Mouse (Mus musculus) midbrain, embryonic 10.5 days (tissue): ENCODE results near the gene Sept12. TPM values are rescaled to one million over a fixed set of nuclear protein-coding genes. Genes with fewer than 3 reads are reported as not detected.

Experiments
- DNase-seq: peaks from one replicate; pipeline ENCODE4 v3.0.0-alpha.2; 2017; ENCODE audit warnings: low spot score
- H3K27ac ChIP-seq: fragments of 300-500 bp; sonication (generic); replicated peaks from 2 replicates; pipeline ENCODE4 v1.5.1; 2016; ENCODE audit warnings: mild to moderate bottlenecking
- H3K27me3 ChIP-seq: fragments of 300-500 bp; sonication (generic); 2 replicates; pipeline ENCODE4 v1.6.1; 2016; ENCODE audit warnings: low read depth, mild to moderate bottlenecking; ENCODE audit not compliant: poor library complexity, severe bottlenecking
- H3K36me3 ChIP-seq: fragments of 300-500 bp; sonication (generic); 2 replicates; pipeline ENCODE4 v1.6.1; 2016; ENCODE audit warnings: mild to moderate bottlenecking, moderate library complexity
- H3K4me1 ChIP-seq: fragments of 300-500 bp; sonication (generic); 2 replicates; pipeline ENCODE4 v1.6.1; 2016
- H3K4me3 ChIP-seq: fragments of 300-500 bp; sonication (generic); 2 replicates; pipeline ENCODE4 v1.5.1; 2016; ENCODE audit warnings: mild to moderate bottlenecking, moderate library complexity
- H3K9me3 ChIP-seq: fragments of 300-500 bp; sonication (generic); replicated peaks from 2 replicates; pipeline ENCODE4 v1.6.1; 2016; ENCODE audit warnings: mild to moderate bottlenecking
- WGBS: fragments of 180-500 bp; shearing (Covaris S2); methylation state at CpG from one replicate; pipeline ENCODE4 v1.1.7; 2016; 5-methylcytosine and 5-hydroxymethylcytosine counted together
- polyA plus RNA-seq: library from polyadenylated mRNA; unstranded; fragments of >200 nt; fragmentation: Nextera tagmentation; extraction: Ambion mirVana; gene quantifications from 2 replicates; pipeline ENCODE4 v1.2.1, GENCODE M21; 2016

The Sept12 gene
- polyA plus RNA-seq, 1 experiment from 2014 or later = not detected

GRCm38 (mm10) chr16:5007492-5007891 lies 9.8 kb upstream of the Sept12 start:
- DNase-seq = no peak
- peaks cover 25% of the 10 kb centered on the region for H3K4me1 ChIP-seq
- peak overlapping the region; percentile 33 for H3K27ac ChIP-seq
- no peak overlapping the region for H3K4me3 ChIP-seq
- WGBS = 48% methylated on average over 6 of the region's 6 CpGs
- peaks cover 19% of the 10 kb centered on the region; the same call in 1 of the 2 replicates for H3K36me3 ChIP-seq
- no peaks in the 10 kb centered on the region for H3K27me3 ChIP-seq
- no peaks in the 10 kb centered on the region for H3K9me3 ChIP-seq

GRCm38 (mm10) chr16:5007067-5007466 lies 9.4 kb upstream of the Sept12 start, which contains the start of gene Smim22:
Gene Smim22, plus strand, starts transcription at chr16:5007288.
- no peak for DNase-seq
- 51% methylated on average over 5 of the region's 5 CpGs for WGBS
- Histone ChIP-seq H3K9me3 (no peaks in the 10 kb centered on the region), H3K36me3 (peaks cover 19% of the 10 kb centered on the region; the same call in 1 of the 2 replicates), H3K4me3 (no peak within 1 kb of the TSS), H3K27me3 (no peaks in the 10 kb centered on the region), H3K4me1 (peaks cover 21% of the 10 kb centered on the region), H3K27ac (peak within 1 kb of the TSS; percentile 33)

GRCm38 (mm10) chr16:5000611-5001010 lies 3.0 kb upstream of the Sept12 start:
- no peaks in the 10 kb centered on the region for H3K36me3 ChIP-seq
- no peaks in the 10 kb centered on the region for H3K4me1 ChIP-seq
- 75% methylated on average over 3 of the region's 3 CpGs for WGBS
- H3K9me3 ChIP-seq = no peaks in the 10 kb centered on the region
- DNase-seq = no peak
- no peaks in the 10 kb centered on the region for H3K27me3 ChIP-seq
- H3K4me3 ChIP-seq = no peak overlapping the region
- H3K27ac ChIP-seq = no peak overlapping the region

GRCm38 (mm10) chr16:4998984-4999383 lies 1.3 kb upstream of the Sept12 start:
- no peaks in the 10 kb centered on the region for H3K9me3 ChIP-seq
- H3K36me3 ChIP-seq = no peaks in the 10 kb centered on the region
- 85% methylated on average over 1 of the region's 1 CpGs for WGBS
- no peaks in the 10 kb centered on the region for H3K4me1 ChIP-seq
- no peak overlapping the region for H3K4me3 ChIP-seq
- no peaks in the 10 kb centered on the region for H3K27me3 ChIP-seq
- DNase-seq = no peak
- no peak overlapping the region for H3K27ac ChIP-seq

GRCm38 (mm10) chr16:4993276-4993675 lies 4.4 kb downstream of the Sept12 start:
- no peak overlapping the region for H3K4me3 ChIP-seq
- H3K27me3 ChIP-seq = no peaks in the 10 kb centered on the region
- no peaks in the 10 kb centered on the region for H3K4me1 ChIP-seq
- no peak overlapping the region for H3K27ac ChIP-seq
- no peak for DNase-seq
- no peaks in the 10 kb centered on the region for H3K36me3 ChIP-seq
- H3K9me3 ChIP-seq = no peaks in the 10 kb centered on the region
- WGBS = 80% methylated on average over 4 of the region's 4 CpGs

GRCm38 (mm10) chr16:4984717-4985116 lies 12.9 kb downstream of the Sept12 start:
- no peaks in the 10 kb centered on the region for H3K9me3 ChIP-seq
- H3K27me3 ChIP-seq = no peaks in the 10 kb centered on the region
- WGBS = 90% methylated on average over 12 of the region's 12 CpGs
- H3K27ac ChIP-seq = no peak overlapping the region
- no peaks in the 10 kb centered on the region for H3K36me3 ChIP-seq
- DNase-seq = no peak
- H3K4me1 ChIP-seq = no peaks in the 10 kb centered on the region
- H3K4me3 ChIP-seq = no peak overlapping the region

GRCm38 (mm10) chr16:4979755-4980380 lies 17.8 kb downstream of the Sept12 start:
- H3K4me1 ChIP-seq = no peaks in the 10 kb centered on the region
- no peak for DNase-seq
- no peak overlapping the region for H3K4me3 ChIP-seq
- H3K27me3 ChIP-seq = no peaks in the 10 kb centered on the region
- no peaks in the 10 kb centered on the region for H3K36me3 ChIP-seq
- H3K27ac ChIP-seq = no peak overlapping the region
- no peaks in the 10 kb centered on the region for H3K9me3 ChIP-seq
- 80% methylated on average over 4 of the region's 4 CpGs for WGBS

- no peaks in the 10 kb centered on the region for H3K27me3 ChIP-seq
- H3K4me1 ChIP-seq = no peaks in the 10 kb centered on the region
- no peak overlapping the region for H3K4me3 ChIP-seq
- no peak for DNase-seq
- no peaks in the 10 kb centered on the region for H3K9me3 ChIP-seq
- H3K36me3 ChIP-seq = no peaks in the 10 kb centered on the region
- WGBS = 69% methylated on average over 5 of the region's 5 CpGs
- H3K27ac ChIP-seq = no peak overlapping the region
Observed at GRCm38 (mm10) chr16:4978275-4979051, 19.2 kb downstream of the Sept12 start.

GRCm38 (mm10) chr16:4976180-4976579 lies 21.5 kb downstream of the Sept12 start:
- Histone ChIP-seq H3K4me1 (no peaks in the 10 kb centered on the region), H3K4me3 (no peak overlapping the region), H3K36me3 (no peaks in the 10 kb centered on the region; the same call in 1 of the 2 replicates), H3K27ac (no peak overlapping the region), H3K9me3 (no peaks in the 10 kb centered on the region), H3K27me3 (no peaks in the 10 kb centered on the region)
- WGBS = 81% methylated on average over 2 of the region's 2 CpGs
- no peak for DNase-seq

- H3K4me3 ChIP-seq = no peak overlapping the region
- H3K27me3 ChIP-seq = no peaks in the 10 kb centered on the region
- no peaks in the 10 kb centered on the region for H3K4me1 ChIP-seq
- no peak for DNase-seq
- WGBS = 84% methylated on average over 5 of the region's 5 CpGs
- H3K36me3 ChIP-seq = peaks cover under 1% of the 10 kb centered on the region; the same call in 1 of the 2 replicates
- no peak overlapping the region for H3K27ac ChIP-seq
- no peaks in the 10 kb centered on the region for H3K9me3 ChIP-seq
Observed at GRCm38 (mm10) chr16:4974521-4974920, 23.1 kb downstream of the Sept12 start.

GRCm38 (mm10) chr16:4971626-4972025 lies 26.0 kb downstream of the Sept12 start:
- Histone ChIP-seq H3K27ac (no peak overlapping the region), H3K4me1 (no peaks in the 10 kb centered on the region), H3K36me3 (peaks cover 9% of the 10 kb centered on the region), H3K4me3 (no peak overlapping the region), H3K27me3 (no peaks in the 10 kb centered on the region), H3K9me3 (no peaks in the 10 kb centered on the region)
- 90% methylated on average over 4 of the region's 4 CpGs for WGBS
- no peak for DNase-seq

- Histone ChIP-seq H3K36me3 (peaks cover 9% of the 10 kb centered on the region), H3K4me1 (peaks cover 10% of the 10 kb centered on the region), H3K9me3 (no peaks in the 10 kb centered on the region), H3K4me3 (no peak overlapping the region), H3K27me3 (no peaks in the 10 kb centered on the region), H3K27ac (no peak overlapping the region)
- no peak for DNase-seq
- WGBS = 90% methylated on average over 5 of the region's 5 CpGs
Observed at GRCm38 (mm10) chr16:4969055-4969843, 28.4 kb downstream of the Sept12 start.
